Comparison of ENCODE assay signal across 28 mouse cellular contexts in genomic region chr12:76392979-76393378, GRCm38 (mm10). TPM values are rescaled to one million over a fixed set of nuclear protein-coding genes. Genes with fewer than 3 reads are reported as not detected.
DNase-seq lines count a peak whose midpoint lies in the region; ATAC-seq and TF ChIP-seq lines count a peak whose summit lies in the region.
"Had no signal": no experiment of that assay in that cellular context is flagged by ENCODE, and none has a peak within 500 bp of the region (broad histone marks: within the 10 kb centered on the region; RNA-seq: fewer than 3 reads in every experiment).

No protein-coding gene starts in this region.

- no peak overlapping the region for H3K4me3 ChIP-seq in liver, embryonic 11.5 days (ENCODE audit: low read depth, low read length)
- no peak overlapping the region for H3K4me3 ChIP-seq in liver, embryonic 12.5 days
- H3K4me3 ChIP-seq in bone marrow macrophage, adult 2 months (ENCODE audit: insufficient read depth, low read length): no peak overlapping the region
- no peak overlapping the region for H3K4me3 ChIP-seq in midbrain, embryonic 11.5 days (ENCODE audit: low read depth, low read length)
- H3K4me3 ChIP-seq: embryonic facial prominence, embryonic 13.5 days; embryonic facial prominence, embryonic 15.5 days; erythroblast, embryonic 14.5 days; forebrain, embryonic 13.5 days; forebrain, embryonic 15.5 days had no signal

- H3K36me3 ChIP-seq in liver, embryonic 11.5 days (ENCODE audit: control insufficient read depth, insufficient read depth, low read length): peaks cover 6% of the 10 kb centered on the region; the same call in 1 of the 2 replicates
- H3K36me3 ChIP-seq in liver, embryonic 12.5 days: peaks cover 19% of the 10 kb centered on the region
- 0 out of 2 replicates have a peak, but pooled peaks cover 2% of the 10 kb centered on the region for H3K36me3 ChIP-seq in midbrain, embryonic 11.5 days (ENCODE audit: control insufficient read depth, insufficient read depth, low read length)
- H3K36me3 ChIP-seq: forebrain, embryonic 15.5 days had no signal

- TF ChIP-seq POLR2A in bone marrow macrophage, adult 2 months (IDR thresholded peaks at IDR 0.05; ENCODE audit: borderline replicate concordance, low read depth, low read length): no peak

- no peak overlapping the region for H3K9ac ChIP-seq in liver, embryonic 11.5 days (ENCODE audit: low read depth, low read length)
- no peak overlapping the region for H3K9ac ChIP-seq in liver, embryonic 12.5 days
- no peak overlapping the region for H3K9ac ChIP-seq in midbrain, embryonic 11.5 days (ENCODE audit: low read length)
- H3K9ac ChIP-seq: embryonic facial prominence, embryonic 13.5 days; embryonic facial prominence, embryonic 15.5 days; forebrain, embryonic 13.5 days; forebrain, embryonic 15.5 days; forebrain, postnatal 0 days had no signal

- no peak for ATAC-seq in liver, embryonic 11.5 days (replicated peaks; ENCODE audit: low FRiP score)
- ATAC-seq in liver, embryonic 12.5 days: no peak
- 0 out of 2 replicates have a peak, but pooled peaks have one; percentile 7 for ATAC-seq in granulocyte monocyte progenitor cell, adult 5-6 weeks (replicated peaks; ENCODE audit: poor library complexity, severe bottlenecking)
- no peak for ATAC-seq in midbrain, embryonic 11.5 days (ENCODE audit: low FRiP score)
- ATAC-seq: activated CD4-positive, CD25-positive, alpha-beta regulatory T cell, adult 4 months; CD4-positive, CD25-positive, alpha-beta regulatory T cell, adult 4 months; forebrain, embryonic 13.5 days; forebrain, embryonic 15.5 days; forebrain, postnatal 0 days; Patski had no signal

- H3K9me3 ChIP-seq in liver, embryonic 11.5 days (ENCODE audit: control insufficient read depth, low read length): no peaks in the 10 kb centered on the region
- H3K9me3 ChIP-seq in liver, embryonic 12.5 days (replicated peaks): no peaks in the 10 kb centered on the region
- H3K9me3 ChIP-seq in midbrain, embryonic 11.5 days (ENCODE audit: control insufficient read depth, low read length): no peaks in the 10 kb centered on the region
- H3K9me3 ChIP-seq: embryonic facial prominence, embryonic 13.5 days; embryonic facial prominence, embryonic 15.5 days; forebrain, embryonic 13.5 days; forebrain, embryonic 15.5 days; G1E had no signal

- WGBS in liver, embryonic 11.5 days: 78% methylated on average over 5 of the region's 5 CpGs
- WGBS in liver, embryonic 12.5 days (ENCODE audit: insufficient replicate concordance): 75% methylated on average over 5 of the region's 5 CpGs
- 84% methylated on average over 5 of the region's 5 CpGs for WGBS in midbrain, embryonic 11.5 days

- no peak for TF ChIP-seq CTCF in bone marrow macrophage, adult 2 months (IDR thresholded peaks at IDR 0.05; ENCODE audit: low read depth, low read length)

- H3K27me3 ChIP-seq in liver, embryonic 11.5 days (replicated peaks; ENCODE audit: control insufficient read depth, insufficient read depth, low read length): no peaks in the 10 kb centered on the region
- no peaks in the 10 kb centered on the region for H3K27me3 ChIP-seq in liver, embryonic 12.5 days (replicated peaks)
- H3K27me3 ChIP-seq in midbrain, embryonic 11.5 days (ENCODE audit: control insufficient read depth, insufficient read depth, low read length): no peaks in the 10 kb centered on the region
- H3K27me3 ChIP-seq: CH12.LX; embryonic facial prominence, embryonic 13.5 days; embryonic facial prominence, embryonic 15.5 days; forebrain, embryonic 13.5 days; forebrain, embryonic 15.5 days; Patski had no signal

- no peak overlapping the region for H3K4me2 ChIP-seq in liver, embryonic 11.5 days
- H3K4me2 ChIP-seq in liver, embryonic 12.5 days: no peak overlapping the region
- no peak overlapping the region for H3K4me2 ChIP-seq in midbrain, embryonic 11.5 days
- H3K4me2 ChIP-seq: embryonic facial prominence, embryonic 13.5 days; embryonic facial prominence, embryonic 15.5 days; forebrain, embryonic 13.5 days; forebrain, embryonic 15.5 days had no signal

- H3K4me1 ChIP-seq in liver, embryonic 11.5 days (replicated peaks; ENCODE audit: control insufficient read depth, insufficient read depth, low read length): peaks cover 15% of the 10 kb centered on the region
- peaks cover 46% of the 10 kb centered on the region for H3K4me1 ChIP-seq in liver, embryonic 12.5 days
- peaks cover 24% of the 10 kb centered on the region for H3K4me1 ChIP-seq in bone marrow macrophage, adult 2 months (ENCODE audit: control insufficient read depth, insufficient read depth, low read length)
- H3K4me1 ChIP-seq in midbrain, embryonic 11.5 days (ENCODE audit: control insufficient read depth, insufficient read depth, low read length): no peaks in the 10 kb centered on the region
- H3K4me1 ChIP-seq: embryonic facial prominence, embryonic 13.5 days; embryonic facial prominence, embryonic 15.5 days had no signal

- peak; percentile 10 for DNase-seq in liver, embryonic 11.5 days (ENCODE audit: low spot score)
- peak; percentile 48 for DNase-seq in 416B (ENCODE audit: low read depth)
- no peak for DNase-seq in layer of hippocampus, adult 9-10 months (ENCODE audit: low spot score)
- no peak for DNase-seq in midbrain, embryonic 11.5 days (ENCODE audit: low spot score, missing footprints)
- DNase-seq: adrenal gland, adult 2 months; adrenal gland, postnatal 10 days; adrenal gland, postnatal 25 days; cerebellum, adult 11 months; cerebellum, adult 18-20 months; cerebellum, adult 8-10 months; cerebellum, adult 9-11 months; cerebellum, postnatal 14 days; cerebellum, postnatal 36 days; embryo, embryonic 11 days; forebrain, postnatal 0 days had no signal

- no peak overlapping the region for H3K27ac ChIP-seq in liver, embryonic 11.5 days (ENCODE audit: low read depth, low read length)
- no peak overlapping the region for H3K27ac ChIP-seq in liver, embryonic 12.5 days
- H3K27ac ChIP-seq in bone marrow macrophage, adult 2 months (ENCODE audit: insufficient read depth, low read depth, low read length): peak overlapping the region; percentile 16; the same call in 1 of the 2 replicates
- no peak overlapping the region for H3K27ac ChIP-seq in midbrain, embryonic 11.5 days (ENCODE audit: low read depth, low read length)
- H3K27ac ChIP-seq: embryonic facial prominence, embryonic 13.5 days; embryonic facial prominence, embryonic 15.5 days; forebrain, embryonic 13.5 days; forebrain, embryonic 15.5 days had no signal

RNA-seq across cellular contexts. Expression of gene Hspa2, which starts 11.0 kb away (rescaled TPM):
- polyA plus RNA-seq in liver, embryonic 11.5 days (2014; fragmentation: Nextera tagmentation; extraction: Ambion mirVana): 4.2 and 5.4 TPM in 2 replicates
- 2.1 and 2.9 TPM in 2 replicates for polyA plus RNA-seq in liver, embryonic 12.5 days (2016; fragmentation: Nextera tagmentation; extraction: Ambion mirVana)
- polyA plus RNA-seq in bone marrow macrophage, adult 2 months (2012; ENCODE audit: insufficient read depth, insufficient read length, missing spikeins): 5.8 and 8.0 TPM in 2 replicates
- 1.9 and 7.3 TPM in 2 replicates for total RNA-seq in granulocyte monocyte progenitor cell, adult 5-6 weeks (2014; fragmentation: Nextera tagmentation)
- total RNA-seq in granulocyte monocyte progenitor cell, adult 5-6 weeks (2017): 18.9 and 19.4 TPM in 2 replicates
- 5.1 and 7.0 TPM in 2 replicates for polyA plus RNA-seq in midbrain, embryonic 11.5 days (2014; fragmentation: Nextera tagmentation; extraction: Ambion mirVana)

RNA-seq across cellular contexts. Expression of gene Zbtb1, which starts 22.9 kb away (rescaled TPM):
- polyA plus RNA-seq in liver, embryonic 11.5 days (2014; fragmentation: Nextera tagmentation; extraction: Ambion mirVana): 9.4 and 11.1 TPM in 2 replicates
- 7.3 and 8.2 TPM in 2 replicates for polyA plus RNA-seq in liver, embryonic 12.5 days (2016; fragmentation: Nextera tagmentation; extraction: Ambion mirVana)
- polyA plus RNA-seq in bone marrow macrophage, adult 2 months (2012; ENCODE audit: insufficient read depth, insufficient read length, missing spikeins): 8.8 and 9.6 TPM in 2 replicates
- total RNA-seq in granulocyte monocyte progenitor cell, adult 5-6 weeks (2014; fragmentation: Nextera tagmentation): 12.0 and 15.6 TPM in 2 replicates
- 12.9 and 15.3 TPM in 2 replicates for total RNA-seq in granulocyte monocyte progenitor cell, adult 5-6 weeks (2017)
- 7.6 and 7.8 TPM in 2 replicates for polyA plus RNA-seq in midbrain, embryonic 11.5 days (2014; fragmentation: Nextera tagmentation; extraction: Ambion mirVana)

RNA-seq across cellular contexts. Expression of gene Zbtb25, which starts 23.6 kb away (rescaled TPM):
- polyA plus RNA-seq in liver, embryonic 11.5 days (2014; fragmentation: Nextera tagmentation; extraction: Ambion mirVana): 14.3 and 16.6 TPM in 2 replicates
- 10.3 and 10.8 TPM in 2 replicates for polyA plus RNA-seq in liver, embryonic 12.5 days (2016; fragmentation: Nextera tagmentation; extraction: Ambion mirVana)
- 8.6 and 9.5 TPM in 2 replicates for polyA plus RNA-seq in bone marrow macrophage, adult 2 months (2012; ENCODE audit: insufficient read depth, insufficient read length, missing spikeins)
- total RNA-seq in granulocyte monocyte progenitor cell, adult 5-6 weeks (2014; fragmentation: Nextera tagmentation): 26.4 and 29.4 TPM in 2 replicates
- total RNA-seq in granulocyte monocyte progenitor cell, adult 5-6 weeks (2017): 21.4 and 22.4 TPM in 2 replicates
- 20.9 and 23.4 TPM in 2 replicates for polyA plus RNA-seq in midbrain, embryonic 11.5 days (2014; fragmentation: Nextera tagmentation; extraction: Ambion mirVana)

RNA-seq across cellular contexts. Expression of gene Ppp1r36, which starts 24.4 kb away (rescaled TPM):
- polyA plus RNA-seq in liver, embryonic 11.5 days (2014; fragmentation: Nextera tagmentation; extraction: Ambion mirVana): 0.51 TPM in 2 replicates
- 0.18 and 0.29 TPM in 2 replicates for polyA plus RNA-seq in liver, embryonic 12.5 days (2016; fragmentation: Nextera tagmentation; extraction: Ambion mirVana)
- not detected in 2 replicates for polyA plus RNA-seq in bone marrow macrophage, adult 2 months (2012; ENCODE audit: insufficient read depth, insufficient read length, missing spikeins)
- total RNA-seq in granulocyte monocyte progenitor cell, adult 5-6 weeks (2014; fragmentation: Nextera tagmentation): not detected in 2 replicates
- total RNA-seq in granulocyte monocyte progenitor cell, adult 5-6 weeks (2017): 0.69 TPM in 1 of 2 replicates, not detected in the other
- 0.39 and 0.51 TPM in 2 replicates for polyA plus RNA-seq in midbrain, embryonic 11.5 days (2014; fragmentation: Nextera tagmentation; extraction: Ambion mirVana)
- total RNA-seq: CH12.LX had no signal
- polyA plus RNA-seq: activated CD4-positive, CD25-positive, alpha-beta regulatory T cell, adult 4 months; adrenal gland, adult 2 months; CD4-positive, CD25-positive, alpha-beta regulatory T cell, adult 4 months; erythroblast, embryonic 14.5 days; G1E; Patski had no signal

Comparison
In these comparisons a context has a peak if more than half of its experiments do, and no peak if none do; other contexts are left out.
1. DNase-seq: peak in liver, embryonic 11.5 days (single experiment) and 416B (single experiment); none in layer of hippocampus, adult 9-10 months (single experiment) and midbrain, embryonic 11.5 days (single experiment).